Mouse (Mus musculus) cerebellum, adult 18-20 months (tissue): Measurements from ENCODE around the gene Mettl5.

Source experiments
- DNase-seq, 2 experiments: peaks; one replicate each; pipeline ENCODE4 v3.0.0; 2021

Mettl5 gene

GRCm38 (mm10) chr2:69856392-69856791 is 29.0 kb downstream of the Mettl5 start:
- DNase-seq, result no peak

GRCm38 (mm10) chr2:69851427-69852058 is 33.9 kb downstream of the Mettl5 start:
- DNase-seq, result no peak

GRCm38 (mm10) chr2:69849215-69849614 is 36.2 kb downstream of the Mettl5 start:
- DNase-seq, result no peak

GRCm38 (mm10) chr2:69840261-69840660 is 45.2 kb downstream of the Mettl5 start:
- no peak for DNase-seq

- no peak for DNase-seq
Measured at GRCm38 (mm10) chr2:69838707-69839106, 46.7 kb downstream of the Mettl5 start.

GRCm38 (mm10) chr2:69837996-69838395 is 47.4 kb downstream of the Mettl5 start:
- no peak for DNase-seq

GRCm38 (mm10) chr2:69837244-69837967 is 48.0 kb downstream of the Mettl5 start:
- no peak for DNase-seq

- DNase-seq, result no peak
Measured at GRCm38 (mm10) chr2:69830116-69830515, 55.3 kb downstream of the Mettl5 start.

GRCm38 (mm10) chr2:69829680-69830079 is 55.7 kb downstream of the Mettl5 start:
- DNase-seq, result no peak

- no peak for DNase-seq
Measured at GRCm38 (mm10) chr2:69828031-69828430, 57.4 kb downstream of the Mettl5 start.

- DNase-seq, result peak; percentile 76 to 81
Measured at GRCm38 (mm10) chr2:69826380-69826779, 59.0 kb downstream of the Mettl5 start.

GRCm38 (mm10) chr2:69825898-69826297 is 59.5 kb downstream of the Mettl5 start:
- peak; percentile 20 to 45 for DNase-seq

- DNase-seq, result peak in 1 of 2 experiments; percentile 41
Measured at GRCm38 (mm10) chr2:69823129-69823677, 62.2 kb downstream of the Mettl5 start.

GRCm38 (mm10) chr2:69822361-69823128 is 62.9 kb downstream of the Mettl5 start:
- DNase-seq, result peak; percentile 45 to 76

- DNase-seq, result no peak
Measured at GRCm38 (mm10) chr2:69821711-69822110, 63.7 kb downstream of the Mettl5 start, which contains the start of gene Klhl23. Gene Klhl23 (plus strand): TSS chr2:69821944.
